Mouse (Mus musculus) ZHBTc4 (cell line): ENCODE measurements at regions not wholly inside any gene's neighbourhood (a gene's known extent, or its start where the extent isn't known, plus 50 kb on each side); places are given as distances from the start of the nearest gene placed in this dataset.

Experiments
- DNase-seq: peaks from one replicate; pipeline ENCODE4 v3.0.0-alpha.2; 2011; ENCODE audit warnings: low read depth, low spot score

- DNase-seq = no peak
Observed at GRCm38 (mm10) chr16:42681196-42681595, 194.5 kb upstream of the Zbtb20 start.

- no peak for DNase-seq
Observed at GRCm38 (mm10) chr16:42677211-42677610, 198.5 kb upstream of the Zbtb20 start.

DNA sequence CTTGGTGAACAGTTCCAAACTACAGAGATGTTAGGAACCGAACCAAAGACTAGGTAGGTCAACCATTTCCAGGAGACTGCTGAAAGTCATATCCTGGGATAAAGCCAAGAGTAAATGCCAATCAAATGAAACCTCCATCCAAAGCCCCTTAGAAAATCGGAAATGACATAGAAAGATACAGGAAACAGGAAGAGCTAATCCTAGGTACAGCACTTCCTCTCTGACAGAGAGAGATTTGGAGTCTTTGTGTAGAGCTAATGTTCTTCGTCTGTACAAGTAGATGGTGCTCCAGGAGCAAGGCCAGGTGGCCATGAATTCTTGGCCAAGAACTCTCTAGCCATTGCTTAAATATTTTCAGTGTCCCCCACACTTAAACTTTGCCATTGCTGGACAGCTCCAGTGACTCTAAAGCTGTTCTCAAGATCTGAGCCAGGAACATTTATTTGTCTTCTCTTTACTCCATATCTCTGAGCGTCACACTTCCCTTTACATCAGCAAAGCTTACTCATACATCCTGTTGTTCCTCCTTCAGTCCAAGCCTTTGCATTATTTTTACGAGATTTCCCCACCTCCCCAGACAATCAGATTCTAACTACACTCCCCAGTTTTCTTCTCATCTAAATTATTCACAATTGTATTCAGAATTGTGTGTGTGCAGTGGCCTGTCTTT, 199.1 kb upstream of the Zbtb20 start:
- DNase-seq = no peak

DNA sequence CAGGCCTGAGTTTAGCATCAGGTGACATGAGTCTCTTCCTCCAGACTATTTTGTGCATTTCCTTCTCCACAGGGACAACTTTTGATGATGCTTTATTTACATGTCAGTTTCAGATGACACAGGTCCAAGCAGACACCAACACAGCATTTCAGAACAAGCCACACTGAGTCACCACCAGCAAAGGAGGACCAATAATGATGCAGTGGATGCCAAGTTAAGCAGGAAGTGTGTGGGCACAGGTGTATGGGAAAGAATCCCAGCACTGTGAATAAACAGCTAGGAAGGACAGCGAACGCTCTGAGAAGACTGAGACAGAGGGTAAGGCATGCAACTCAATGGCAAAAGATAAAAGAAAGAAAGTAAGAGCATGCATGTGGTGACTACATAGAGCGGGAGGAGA, 200.7 kb upstream of the Zbtb20 start:
- DNase-seq = no peak

- DNase-seq = no peak
Observed at GRCm38 (mm10) chr16:42666601-42667000, 209.1 kb upstream of the Zbtb20 start.

DNA sequence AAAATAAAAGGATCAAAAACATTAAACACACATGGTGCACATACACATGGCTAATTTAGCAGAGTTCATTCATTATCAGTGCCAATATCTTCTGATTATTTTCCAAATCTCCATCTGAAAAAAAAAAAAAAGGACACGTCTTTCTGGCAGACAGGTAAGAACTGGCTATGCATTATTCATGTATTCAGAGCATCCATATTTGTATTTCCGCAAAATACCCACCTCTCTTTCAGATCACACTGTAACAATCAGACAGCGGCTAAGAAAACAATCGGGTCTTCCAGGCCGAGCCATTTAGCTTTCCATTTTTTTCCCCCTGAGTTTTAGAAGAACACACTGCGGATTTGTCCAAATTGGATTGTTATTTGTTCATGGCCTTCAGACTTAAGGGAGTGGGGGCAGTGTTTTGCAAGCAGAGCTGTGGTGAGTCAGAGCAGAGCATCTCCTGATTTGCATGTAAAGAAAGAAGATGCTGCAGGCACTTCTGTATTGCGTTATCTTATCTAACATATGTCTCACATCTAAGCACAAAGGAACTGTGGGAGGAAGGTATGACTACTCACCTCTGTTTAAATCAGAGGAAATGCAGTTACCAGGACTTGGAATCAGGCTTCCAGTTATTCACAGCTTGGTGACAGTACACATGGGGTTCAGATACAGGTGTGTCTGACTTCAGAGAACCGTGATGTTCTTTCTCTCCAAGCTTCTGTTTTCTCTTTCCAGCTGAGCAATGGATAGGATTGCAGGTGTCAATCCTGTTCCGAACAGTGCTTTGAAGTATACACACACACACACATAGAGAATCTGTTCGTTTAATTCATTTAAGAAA, 223.6 kb upstream of the Zbtb20 start:
- DNase-seq = no peak

DNA sequence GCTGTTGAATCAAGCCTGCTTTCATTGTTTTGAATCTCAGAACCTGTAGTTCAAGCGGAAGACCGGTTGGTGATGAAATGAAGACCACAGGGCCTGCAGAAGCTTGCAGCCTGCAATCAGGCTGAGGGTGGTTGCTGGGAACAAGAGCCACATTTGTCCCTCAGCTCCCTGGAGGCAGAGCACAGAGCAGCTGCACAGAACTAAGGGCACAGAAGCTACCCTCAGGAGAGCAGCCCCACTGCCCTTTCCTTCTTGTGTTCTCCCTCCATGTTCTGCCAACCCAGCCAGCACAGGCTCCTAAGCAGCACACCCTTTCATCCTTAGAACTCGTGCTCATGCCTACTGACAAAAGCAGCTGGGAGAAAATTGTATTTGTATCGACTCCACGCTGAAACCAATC, 225.9 kb upstream of the Zbtb20 start:
- DNase-seq = no peak

- DNase-seq = no peak
Observed at GRCm38 (mm10) chr16:42648531-42649142, 227.0 kb upstream of the Zbtb20 start.

DNA sequence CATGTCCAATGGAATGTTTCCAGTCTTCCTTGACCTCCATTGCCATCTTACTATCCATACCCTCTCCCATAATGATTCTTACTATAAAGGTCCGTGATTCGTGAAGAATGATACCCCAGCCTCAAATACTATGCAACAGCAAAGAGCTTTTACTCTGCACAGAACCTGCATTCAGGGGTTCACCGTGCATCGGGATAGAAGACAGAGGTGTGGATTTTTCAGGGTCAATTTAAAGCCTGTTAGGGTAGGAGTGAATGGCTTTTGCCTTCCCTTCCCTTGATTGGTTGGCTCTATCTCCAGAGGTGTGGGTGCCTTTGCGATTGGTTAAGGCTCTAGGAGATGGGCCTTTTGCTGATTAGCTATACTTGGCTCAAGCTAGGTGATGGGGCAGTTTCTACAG, 227.9 kb upstream of the Zbtb20 start:
- no peak for DNase-seq

GRCm38 (mm10) chr16:42635766-42636165, 239.9 kb upstream of the Zbtb20 start:
- DNase-seq = no peak

GRCm38 (mm10) chr16:42627675-42628074, 248.0 kb upstream of the Zbtb20 start:
- DNase-seq = no peak

GRCm38 (mm10) chr16:42615920-42616319, 259.8 kb upstream of the Zbtb20 start:
- no peak for DNase-seq

- no peak for DNase-seq
Observed at GRCm38 (mm10) chr16:42612011-42612410, 263.7 kb upstream of the Zbtb20 start.

DNA sequence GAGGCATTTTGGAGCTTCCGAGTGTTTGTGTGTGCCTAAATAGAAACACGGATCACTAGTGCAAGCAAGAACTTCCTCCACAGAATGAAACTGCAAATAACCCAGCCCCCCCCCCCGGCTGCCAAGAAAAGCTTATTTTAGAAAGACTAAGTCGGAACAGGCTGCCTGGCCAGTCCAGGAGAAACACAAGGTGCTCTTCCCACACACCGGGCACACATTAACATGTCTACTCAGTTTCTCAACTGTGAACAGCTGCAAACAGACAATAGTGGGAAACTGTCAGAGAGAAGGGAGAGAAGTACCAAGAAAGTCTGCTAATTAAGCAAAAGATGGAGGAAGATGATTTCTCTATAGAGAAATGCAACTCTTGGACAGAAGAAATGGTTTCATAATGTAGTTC, 267.3 kb upstream of the Zbtb20 start:
- no peak for DNase-seq

- no peak for DNase-seq
Observed at GRCm38 (mm10) chr16:42592321-42592720, 251.9 kb upstream of the Gap43 start.

DNA sequence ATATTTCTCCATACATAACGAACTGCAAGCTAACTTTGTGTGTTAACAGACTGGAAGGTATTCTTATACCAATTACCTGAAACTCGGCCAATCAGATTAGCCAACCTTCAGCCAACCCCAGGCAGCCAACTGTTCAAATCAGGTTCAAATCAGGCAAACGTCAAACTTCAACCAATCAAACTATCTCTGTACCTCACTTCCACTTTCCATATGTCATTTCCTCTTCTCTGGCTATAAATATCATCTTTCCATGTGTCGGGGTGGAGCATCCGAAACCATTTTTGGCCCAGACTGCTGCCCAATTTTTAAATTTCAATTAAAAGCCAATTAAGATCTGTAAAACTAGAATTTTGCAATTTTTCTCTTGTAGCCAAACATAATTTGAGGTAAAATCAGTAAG, 251.1 kb upstream of the Gap43 start:
- no peak for DNase-seq

DNA sequence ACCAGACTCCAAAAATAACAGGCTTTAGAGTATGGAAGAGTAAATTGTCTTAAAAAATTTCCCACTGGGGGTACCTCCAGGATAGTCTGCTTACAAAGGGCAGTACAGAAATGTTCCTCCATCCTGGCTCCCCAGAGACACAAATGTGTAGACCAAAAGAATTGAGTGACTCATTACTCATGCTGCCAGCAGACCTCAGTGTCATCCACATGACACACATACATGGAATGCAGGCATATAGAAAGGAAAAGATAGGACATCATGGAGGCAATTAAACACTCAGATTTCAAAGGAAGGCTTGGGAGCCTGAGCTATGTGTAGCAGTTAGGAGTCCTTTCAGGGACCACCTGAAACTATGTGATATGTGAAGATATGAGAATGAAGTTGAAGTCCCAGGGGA, 245.7 kb upstream of the Gap43 start:
- no peak for DNase-seq

DNA sequence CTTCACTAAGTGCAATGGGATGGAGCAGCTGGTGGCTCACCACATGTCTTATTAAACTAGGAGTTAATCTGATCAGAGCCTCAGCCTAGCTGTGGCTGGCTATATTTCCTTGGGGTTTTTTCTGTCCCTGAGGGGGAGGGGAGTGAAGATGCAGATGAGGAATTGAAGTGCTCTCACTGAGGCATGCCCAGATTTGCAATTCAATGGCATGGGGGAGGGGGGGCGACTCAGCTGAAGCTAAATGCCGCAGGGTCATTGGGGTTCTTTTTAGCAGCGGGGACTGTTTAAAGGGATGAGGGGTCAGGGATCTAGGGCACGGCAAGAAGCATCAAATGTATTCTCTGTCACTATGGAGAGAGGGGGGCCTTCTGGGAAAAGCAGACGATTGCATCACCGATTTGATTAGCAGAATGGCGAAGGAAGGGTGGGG, 235.1 kb upstream of the Gap43 start:
- peak; percentile 91 for DNase-seq

GRCm38 (mm10) chr16:42574978-42575377, 234.5 kb upstream of the Gap43 start:
- DNase-seq = no peak

- DNase-seq = no peak
Observed at GRCm38 (mm10) chr16:42570246-42570996, 230.0 kb upstream of the Gap43 start.

DNA sequence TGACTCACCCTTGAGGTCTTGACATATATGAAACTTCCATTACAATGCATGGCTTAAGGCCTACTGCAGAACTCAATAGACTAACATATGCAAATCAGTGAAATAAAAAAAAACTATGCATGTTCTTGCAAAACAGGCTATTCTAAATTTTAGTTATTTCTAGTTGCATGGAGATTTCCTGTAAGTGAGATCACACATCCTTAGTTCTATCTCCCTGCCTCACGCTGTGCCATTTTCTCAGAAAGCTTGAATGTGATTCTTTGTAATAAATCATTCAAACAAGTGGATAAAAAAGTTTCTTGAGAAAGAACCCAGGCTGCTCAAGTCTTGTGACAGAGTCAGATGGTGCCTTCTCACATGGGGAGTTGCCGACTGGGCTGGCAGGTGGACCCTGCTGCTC, 228.9 kb upstream of the Gap43 start:
- DNase-seq = no peak

DNA sequence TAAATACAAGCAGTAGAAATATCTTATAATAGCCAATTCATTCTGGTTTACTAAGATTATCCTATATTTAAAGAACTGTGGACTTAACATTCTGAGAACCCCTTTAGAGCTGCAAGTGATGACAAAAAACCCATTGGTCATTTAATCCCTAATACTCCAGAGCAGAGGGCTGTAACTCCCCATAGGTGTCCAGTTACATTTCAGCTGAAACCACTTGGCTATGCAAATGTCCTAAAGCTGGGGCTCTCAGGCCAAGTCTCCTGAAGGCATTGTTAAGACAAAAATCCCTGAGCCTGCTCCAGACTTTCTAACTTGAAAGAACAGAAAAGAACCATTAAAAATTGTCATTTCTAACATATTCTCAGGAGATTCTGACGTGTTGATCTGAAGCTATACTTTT, 209.1 kb upstream of the Gap43 start:
- peak; percentile 24 for DNase-seq
